Mouse (Mus musculus): ENCODE measurements at regions not wholly inside any gene's neighbourhood (a gene's known extent, or its start where the extent isn't known, plus 50 kb on each side); places are given as distances from the start of the nearest gene placed in this dataset.

GRCm38 (mm10) chr4:34494961-34495723 is 55.6 kb upstream of the Akirin2 start:
- peak in 1 of 2 experiments; percentile 29 for DNase-seq (ENCODE audit: low spot score in 2 of 2)

- DNase-seq (ENCODE audit: low spot score in 2 of 2), result no peak
Observed at GRCm38 (mm10) chr4:34498325-34498724, 52.4 kb upstream of the Akirin2 start.

GRCm38 (mm10) chr4:34498781-34499180 is 52.0 kb upstream of the Akirin2 start:
- no peak for DNase-seq (ENCODE audit: low spot score in 2 of 2)

- DNase-seq (ENCODE audit: low spot score in 2 of 2), result no peak
Observed at GRCm38 (mm10) chr4:34499731-34500130, 51.0 kb upstream of the Akirin2 start.

Data from right cerebral cortex, postnatal 10 days (tissue).